Mouse (Mus musculus): ENCODE results near the gene 6030468B19Rik. TPM values are rescaled to one million over a fixed set of nuclear protein-coding genes. Genes with fewer than 3 reads are reported as not detected.
"Not testable (repeated sequence)": the region's sequence is repeated elsewhere in the genome, so short reads cannot be mapped to it uniquely, and the experiment has no call there.

The 6030468B19Rik gene
- total RNA-seq, 2 experiments from 2014 or later = not detected

DNA sequence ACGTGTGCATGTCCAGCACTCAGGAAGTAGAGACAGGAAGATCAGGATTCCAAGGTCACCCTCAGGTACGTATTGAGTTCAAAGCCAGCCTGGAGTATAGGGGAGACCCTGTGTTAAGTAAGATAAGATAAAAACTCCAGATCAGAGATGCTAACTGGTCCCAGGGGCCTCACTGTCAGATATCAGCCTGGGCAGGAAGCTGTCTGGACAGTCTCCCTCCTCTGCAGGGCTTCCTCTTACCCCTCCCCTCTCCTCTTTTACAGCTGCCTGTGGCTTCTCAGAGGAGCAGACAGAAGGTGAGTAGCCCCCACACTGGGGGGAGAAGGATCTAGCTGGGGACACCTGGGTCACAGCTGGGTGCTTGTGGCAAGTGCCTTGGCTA lies 691 bp downstream of the 6030468B19Rik start:
- no peak for DNase-seq
- intact Hi-C loops (cut with DNase I; ENCODE audit: low total_unique reads) = no loop called here

DNA sequence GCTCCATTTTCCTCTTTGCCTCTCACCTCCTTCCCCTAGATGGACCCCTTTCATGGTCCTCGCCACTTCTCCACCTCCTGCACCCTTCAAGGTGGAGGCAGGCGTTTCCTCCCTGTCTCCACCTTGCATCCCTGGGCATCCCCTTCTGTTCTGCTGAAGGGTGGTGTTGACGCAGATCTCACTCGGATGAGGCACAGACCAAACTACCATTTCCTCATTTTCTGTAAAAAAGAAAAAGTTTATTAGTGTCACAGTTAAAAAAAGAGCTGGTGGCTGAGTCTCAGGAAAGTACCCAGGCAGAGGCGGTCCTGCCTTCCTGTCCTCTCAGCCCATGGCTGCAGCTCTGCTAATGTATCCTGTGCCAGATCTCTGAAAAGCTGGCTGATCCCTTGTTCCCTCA lies 1.7 kb downstream of the 6030468B19Rik start:
- intact Hi-C loops (cut with DNase I; ENCODE audit: low total_unique reads) = no loop called here
- no peak for DNase-seq

DNA sequence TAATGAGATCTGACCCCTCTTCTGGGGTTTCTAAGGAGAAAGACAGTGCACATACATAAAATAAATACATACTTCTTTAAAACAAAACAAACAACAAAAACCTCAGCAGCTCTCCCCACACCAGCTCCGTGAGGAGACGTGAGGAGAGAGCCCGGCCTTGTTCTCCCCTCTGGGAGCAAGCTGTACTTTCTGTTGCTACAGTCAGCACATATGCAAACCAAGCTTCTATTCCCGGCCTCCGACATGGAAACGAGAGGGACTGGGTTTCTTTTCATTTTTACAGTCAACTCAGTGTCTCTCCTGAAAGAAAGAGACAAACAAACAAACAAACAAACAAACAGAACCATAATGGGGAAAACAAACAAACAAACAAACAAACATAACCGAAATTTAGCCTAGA lies 2.6 kb downstream of the 6030468B19Rik start:
- intact Hi-C loops (cut with DNase I; ENCODE audit: low total_unique reads) = no loop called here
- DNase-seq = no peak

DNA sequence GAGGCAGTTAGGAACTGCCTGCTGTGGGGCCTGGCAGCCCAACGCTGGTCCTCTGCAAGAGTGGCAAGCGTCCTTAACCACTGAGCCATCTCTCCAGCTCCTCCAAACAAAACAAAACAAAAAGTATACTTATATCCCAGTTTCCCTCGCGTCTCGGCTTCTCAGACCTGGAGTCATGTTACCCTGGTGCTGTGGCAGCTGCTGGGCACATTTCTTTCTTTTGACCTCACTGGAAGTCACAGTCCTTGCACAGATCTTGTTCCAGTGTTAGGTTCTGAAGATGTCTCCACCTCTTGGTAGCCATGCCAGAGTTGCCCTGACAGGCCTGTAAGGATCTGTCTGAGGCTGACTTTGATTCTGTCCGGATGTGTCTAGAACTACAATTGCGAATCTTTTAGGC lies 4.2 kb downstream of the 6030468B19Rik start:
- no peak for DNase-seq
- intact Hi-C loops (cut with DNase I; ENCODE audit: low total_unique reads) = no loop called here

DNA sequence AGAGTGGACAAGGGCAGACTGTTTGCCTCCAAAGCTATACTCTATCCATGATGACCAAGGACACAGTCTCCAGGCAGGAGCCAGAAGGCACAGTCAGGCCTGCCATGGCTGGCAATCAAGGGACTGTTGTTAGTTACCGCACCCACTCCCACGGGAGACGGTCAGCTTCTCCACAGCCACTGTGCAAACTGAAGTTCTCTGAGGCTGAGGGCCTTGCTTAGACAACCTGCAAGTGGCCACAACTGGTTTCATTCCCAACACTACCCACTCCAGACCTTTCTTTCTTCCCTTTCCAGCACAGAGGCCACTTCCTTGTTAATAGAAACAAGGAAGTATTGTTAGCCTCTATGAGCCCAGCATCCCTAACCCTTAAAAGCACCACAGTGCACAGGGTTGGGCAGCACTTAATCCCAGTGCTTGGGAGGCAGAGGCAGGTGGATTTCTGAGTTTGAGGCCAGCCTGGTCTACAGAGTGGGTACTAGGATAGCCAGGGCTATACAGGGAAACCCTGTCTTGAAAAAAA lies 5.8 kb downstream of the 6030468B19Rik start:
- intact Hi-C loops (cut with DNase I; ENCODE audit: low total_unique reads) = no loop called here
- DNase-seq = no peak

DNA sequence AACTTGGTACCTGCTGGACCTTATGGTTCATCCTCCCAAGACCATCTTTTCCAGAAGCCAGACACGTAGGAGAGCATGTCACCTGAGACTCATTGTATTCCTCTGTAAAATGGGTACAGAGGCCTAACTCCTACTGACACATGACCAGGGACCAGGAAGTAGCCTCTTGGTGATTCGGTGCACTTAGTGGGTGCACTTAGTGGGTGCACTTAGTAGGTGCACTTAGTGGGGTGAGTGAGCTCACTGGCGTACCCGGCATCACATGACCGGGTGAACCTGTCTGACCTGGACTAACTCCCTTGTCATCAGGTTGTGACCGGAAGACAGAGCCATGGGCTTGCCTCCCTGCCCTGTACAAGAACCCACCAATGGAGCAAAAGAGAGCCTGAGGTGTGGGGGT lies 9.3 kb downstream of the 6030468B19Rik start:
- intact Hi-C loops (cut with DNase I; ENCODE audit: low total_unique reads) = no loop called here
- DNase-seq = no peak

DNA sequence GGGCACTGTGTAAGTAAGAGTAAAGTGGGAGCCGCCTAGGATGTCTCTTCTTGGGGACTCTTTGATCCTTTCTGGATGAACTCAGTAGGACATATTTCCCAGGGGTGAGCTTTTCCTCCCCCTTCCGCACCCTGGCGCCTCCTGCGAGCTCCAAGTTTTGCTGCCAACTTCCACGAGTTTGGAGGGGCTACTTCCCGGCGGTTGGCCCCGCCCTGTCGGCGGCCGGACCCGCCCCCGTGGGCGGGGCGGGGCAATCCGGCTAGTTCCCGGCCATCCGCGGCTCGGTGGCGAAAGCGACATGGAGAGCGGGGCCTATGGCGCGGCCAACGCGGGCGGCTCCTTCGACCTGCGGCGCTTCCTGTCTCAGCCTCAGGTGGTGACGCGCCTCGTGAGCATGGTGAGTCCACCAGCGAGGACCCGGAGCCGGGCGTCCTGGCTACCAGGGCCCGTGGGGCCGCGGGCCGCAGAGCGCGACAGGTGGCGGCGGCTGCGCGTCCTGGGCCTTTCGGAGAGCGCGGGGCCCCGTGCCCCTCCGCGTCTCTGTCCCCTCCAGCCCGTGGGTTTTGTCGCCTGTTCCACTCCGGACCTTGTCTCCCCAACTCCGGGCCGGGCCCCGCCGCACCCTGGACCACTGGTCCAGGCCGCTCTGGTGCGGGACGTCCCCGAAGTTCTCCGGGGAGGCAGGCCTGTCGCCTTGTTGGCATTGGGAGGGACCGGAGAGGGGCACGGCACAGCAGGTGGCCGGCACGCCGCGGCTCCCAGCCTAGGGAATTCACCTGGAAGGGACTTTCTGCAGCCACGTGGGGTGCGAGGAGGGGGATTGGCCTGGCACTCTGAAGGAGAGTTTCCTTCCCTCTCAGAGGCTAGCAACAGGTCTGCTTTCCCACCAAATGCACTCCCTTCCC lies 12.2 kb downstream of the 6030468B19Rik start, which contains the start of the genes Gm20708 and Syngr2:
Gene Gm20708 (plus strand): TSS at position 262 of the 905 bp plus-strand sequence.
Gene Syngr2 (plus strand): TSS at position 262 of the 905 bp plus-strand sequence.
- peak; percentile 75 for DNase-seq
- intact Hi-C loops (cut with DNase I; ENCODE audit: low total_unique reads) = no loop called here

DNA sequence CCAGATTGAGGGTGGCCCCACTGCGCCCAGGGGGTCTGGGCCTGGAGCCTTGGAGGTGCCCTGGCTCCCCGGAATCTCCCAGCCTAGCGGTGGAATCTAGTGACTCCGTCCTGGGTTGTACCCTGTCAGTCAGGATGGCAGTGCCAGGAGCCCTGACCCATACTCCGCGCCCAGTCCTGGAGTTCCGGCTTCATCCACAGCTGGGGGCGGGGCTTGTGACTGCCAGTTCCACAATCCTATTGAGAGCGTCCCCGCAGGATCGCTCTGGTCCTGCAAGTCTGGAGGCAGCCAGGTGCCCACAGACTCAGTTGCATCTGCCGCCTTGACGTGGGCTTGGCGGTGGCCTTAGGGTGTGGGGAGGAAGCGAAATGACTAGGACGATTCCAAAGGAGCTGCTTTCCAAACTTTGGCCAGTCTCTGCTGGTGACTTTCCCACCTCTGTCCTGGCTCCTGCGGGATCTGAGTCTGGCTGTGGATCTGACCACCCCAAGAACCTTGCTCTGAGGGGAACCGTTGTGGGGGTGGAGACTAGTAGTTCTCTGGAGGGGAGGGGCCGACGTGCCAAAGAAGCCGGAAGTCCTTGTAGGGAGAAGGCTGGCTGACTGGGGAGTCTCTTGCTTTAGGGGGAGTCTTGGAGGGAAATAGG lies 13.1 kb downstream of the 6030468B19Rik start:
- intact Hi-C loops (cut with DNase I; ENCODE audit: low total_unique reads) = no loop called here

DNA sequence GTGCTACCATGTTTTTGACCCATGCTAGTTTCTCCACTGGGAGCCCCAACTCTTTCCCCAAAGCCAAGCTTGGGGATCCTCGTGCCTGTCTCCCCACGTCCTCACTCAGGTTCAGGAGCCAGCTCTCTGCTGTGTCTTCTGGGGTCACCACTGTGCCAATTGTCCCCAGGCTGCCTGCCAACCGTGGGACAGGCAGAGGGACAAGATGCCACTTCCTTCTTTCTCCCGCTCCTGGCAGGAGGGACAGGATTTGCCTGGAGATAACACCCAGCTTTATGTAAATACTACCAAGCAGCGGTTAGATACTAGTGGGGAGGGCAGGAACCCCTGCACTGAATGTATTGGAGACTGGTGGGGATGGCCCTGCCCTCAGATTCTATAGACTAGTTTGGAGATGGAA lies 16.4 kb downstream of the 6030468B19Rik start:
- DNase-seq = no peak
- intact Hi-C loops (cut with DNase I; ENCODE audit: low total_unique reads) = no loop called here

More for the DNA sequence above, 13.1 kb downstream of the 6030468B19Rik start:
- peak; percentile 90 for DNase-seq

DNA sequence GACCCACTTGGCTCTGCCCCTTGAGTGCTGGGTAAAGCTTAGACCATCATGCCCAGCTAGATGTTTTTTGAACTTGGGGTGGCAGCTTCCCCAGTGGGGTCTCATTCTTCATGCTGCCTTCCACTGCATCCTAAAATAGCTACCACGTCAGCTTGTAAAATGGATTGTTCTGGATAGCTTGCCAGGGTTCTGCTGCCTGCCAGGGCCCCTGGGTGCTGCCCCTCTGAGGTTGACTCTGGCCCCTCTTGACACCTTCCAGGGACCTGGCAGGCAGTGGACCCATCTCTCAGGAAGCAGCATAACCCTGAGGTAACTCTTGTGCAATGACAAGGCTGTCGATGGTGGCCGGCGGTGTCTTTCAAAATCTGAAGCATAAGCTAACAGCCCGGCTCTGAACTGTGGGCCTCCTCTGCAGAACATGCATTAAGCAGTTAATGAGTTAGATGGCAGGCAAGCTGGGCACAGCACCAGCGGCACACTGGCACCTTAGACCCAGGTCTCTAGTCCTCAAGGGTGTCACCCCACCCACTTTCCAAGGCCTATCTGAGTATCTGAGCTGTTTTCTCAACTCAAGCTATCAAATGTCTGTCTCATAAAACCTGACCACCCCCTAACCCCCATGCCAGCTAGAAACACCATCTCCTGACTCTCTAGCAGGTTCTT lies 17.4 kb downstream of the 6030468B19Rik start:
- intact Hi-C loops (cut with DNase I; ENCODE audit: low total_unique reads) = no loop called here
- no peak for DNase-seq

DNA sequence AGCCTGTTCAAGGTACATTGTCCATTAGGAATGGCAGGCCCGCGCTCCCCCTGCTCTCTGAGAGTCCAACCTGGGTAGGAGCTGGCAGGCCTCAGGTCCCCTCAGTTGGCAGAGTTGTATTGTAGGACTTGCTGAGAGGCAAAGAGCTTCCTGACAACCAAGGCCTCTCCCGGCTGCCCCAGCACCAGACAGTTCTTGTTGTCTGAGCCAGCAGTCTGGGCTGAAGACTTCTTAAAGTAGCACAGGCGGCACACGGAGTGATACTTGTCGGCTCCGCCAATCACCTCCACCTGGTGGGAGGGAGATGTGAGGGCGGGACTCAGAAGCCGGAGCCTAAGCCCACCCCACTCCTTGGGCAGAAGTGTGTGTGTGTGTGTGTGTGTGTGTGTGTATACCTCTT lies 18.4 kb downstream of the 6030468B19Rik start:
- DNase-seq; intact Hi-C loops (cut with DNase I; ENCODE audit: low total_unique reads): not testable (repeated sequence)

DNA sequence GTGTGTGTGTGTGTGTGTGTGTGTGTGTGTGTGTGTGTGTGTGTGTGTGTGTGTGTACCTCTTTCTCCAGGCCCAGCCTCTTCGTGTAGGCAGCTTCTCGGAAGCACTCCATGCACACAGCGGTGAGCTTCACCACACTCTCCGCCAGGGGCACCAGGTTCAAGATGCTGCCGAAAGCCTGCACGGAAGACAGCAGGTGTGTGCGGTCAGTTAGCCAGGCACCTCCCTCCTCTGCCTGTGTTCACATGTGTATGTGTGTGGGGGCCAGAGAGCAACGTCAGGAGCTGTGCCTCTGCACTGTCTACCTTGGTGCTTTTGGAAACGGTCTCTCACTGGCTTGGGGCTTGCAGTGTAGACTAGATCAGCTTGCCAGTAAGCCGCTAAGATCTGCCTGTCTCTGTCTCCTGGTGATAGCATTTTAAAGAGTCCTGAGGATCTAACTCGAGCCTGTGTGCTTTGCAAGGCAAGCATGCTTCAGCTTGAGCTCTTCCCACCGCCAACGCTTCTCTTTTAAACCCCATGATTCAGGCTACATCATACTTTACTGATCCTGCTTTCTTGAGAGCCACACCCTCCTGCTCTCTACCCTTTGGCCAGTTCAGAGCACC lies 19.0 kb downstream of the 6030468B19Rik start:
- DNase-seq = no peak
- intact Hi-C loops (cut with DNase I; ENCODE audit: low total_unique reads) = no loop called here

DNA sequence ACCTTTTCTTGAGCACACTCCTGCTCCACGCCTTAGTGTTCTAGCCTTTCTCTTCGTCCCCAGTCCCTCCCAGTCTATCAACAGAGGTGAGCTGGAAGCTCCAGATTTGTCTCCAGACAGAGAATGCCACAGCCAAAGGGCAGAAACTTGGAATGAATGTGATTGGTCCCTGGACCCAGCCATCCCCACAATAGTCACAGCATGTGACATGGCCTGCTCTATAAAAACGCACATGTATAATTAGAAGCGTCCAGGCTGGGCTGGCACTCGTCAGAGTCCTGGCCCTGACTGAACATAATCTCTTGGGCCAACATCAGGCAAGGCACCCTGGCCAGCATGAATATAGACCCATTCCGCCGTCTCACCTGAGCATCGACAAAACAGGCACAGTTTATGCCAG lies 21.6 kb downstream of the 6030468B19Rik start:
- intact Hi-C loops (cut with DNase I; ENCODE audit: low total_unique reads) = no loop called here
- peak; percentile 60 for DNase-seq

DNA sequence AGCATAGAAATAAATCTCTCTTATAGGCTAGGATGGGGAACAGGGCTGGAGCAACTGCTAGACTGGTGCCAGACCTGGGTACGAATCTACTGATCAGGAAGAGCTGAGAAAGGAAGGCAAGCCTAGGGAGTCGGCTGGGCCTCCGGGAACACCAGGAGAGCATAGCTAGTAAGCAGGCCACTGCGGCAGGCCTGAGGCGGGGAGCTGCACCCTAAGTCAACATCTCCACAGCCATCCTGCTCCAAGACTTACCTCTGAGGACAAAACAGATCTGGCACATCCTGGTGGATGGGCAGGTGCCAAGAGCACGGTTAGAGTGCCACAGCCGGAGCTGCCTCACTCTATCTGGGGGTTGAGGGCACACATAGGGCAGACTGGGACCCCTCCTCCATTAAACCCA lies 22.7 kb downstream of the 6030468B19Rik start:
- intact Hi-C loops (cut with DNase I; ENCODE audit: low total_unique reads) = loop anchor here (5.0 kb wide), 1 partner anchor 108 kb away; no protein-coding TSS in a partner anchor
- DNase-seq = no peak

DNA sequence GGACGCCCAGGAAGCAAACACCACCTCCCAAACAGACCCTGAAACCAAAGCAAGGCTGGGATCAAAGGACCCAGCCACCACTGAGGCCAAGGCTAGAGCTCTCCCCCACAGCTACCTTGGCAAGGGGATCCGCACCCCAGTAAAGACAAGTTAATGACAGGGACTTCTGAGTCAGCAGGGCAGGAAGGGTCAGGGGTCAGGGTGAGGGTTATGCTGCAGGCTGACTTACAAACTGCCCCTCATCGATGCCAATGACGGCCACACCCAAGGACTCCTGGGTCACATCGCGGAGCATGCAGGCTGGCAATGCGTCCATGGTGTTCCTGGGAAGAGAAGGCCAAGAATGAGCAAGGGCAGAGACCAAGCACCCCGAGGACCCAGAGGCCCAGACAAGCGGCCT lies 24.4 kb downstream of the 6030468B19Rik start:
- intact Hi-C loops (cut with DNase I; ENCODE audit: low total_unique reads) = loop anchor here (5.0 kb wide), 1 partner anchor 110 kb away; no protein-coding TSS in a partner anchor
- no peak for DNase-seq

DNA sequence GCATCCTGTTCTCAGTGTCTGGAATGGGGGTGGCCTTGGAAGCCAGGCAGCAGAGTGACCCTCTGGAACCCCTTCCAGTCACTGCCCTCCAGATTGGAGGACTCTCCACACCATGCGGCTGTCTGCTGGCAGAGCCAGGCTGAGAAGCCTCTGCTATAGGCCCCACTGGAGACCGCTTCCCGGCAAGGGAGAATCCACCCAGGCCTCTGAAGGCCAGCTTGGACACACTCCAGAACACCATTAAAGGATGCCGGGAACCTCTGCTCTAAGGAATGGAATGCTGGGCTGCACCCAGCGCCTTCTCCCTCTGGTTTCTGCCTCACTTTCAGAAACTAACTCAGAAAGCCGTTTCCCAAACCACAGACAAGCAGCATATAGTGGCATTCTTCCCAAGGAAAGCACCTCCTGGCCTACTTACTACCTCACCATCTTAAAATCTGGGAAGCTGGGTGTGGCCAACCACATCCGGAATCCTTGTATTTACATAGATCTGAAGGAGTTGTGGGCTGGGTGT lies 25.3 kb downstream of the 6030468B19Rik start:
- no peak for DNase-seq
- intact Hi-C loops (cut with DNase I; ENCODE audit: low total_unique reads) = loop anchor here (5.0 kb wide), 1 partner anchor 110 kb away; no protein-coding TSS in a partner anchor

DNA sequence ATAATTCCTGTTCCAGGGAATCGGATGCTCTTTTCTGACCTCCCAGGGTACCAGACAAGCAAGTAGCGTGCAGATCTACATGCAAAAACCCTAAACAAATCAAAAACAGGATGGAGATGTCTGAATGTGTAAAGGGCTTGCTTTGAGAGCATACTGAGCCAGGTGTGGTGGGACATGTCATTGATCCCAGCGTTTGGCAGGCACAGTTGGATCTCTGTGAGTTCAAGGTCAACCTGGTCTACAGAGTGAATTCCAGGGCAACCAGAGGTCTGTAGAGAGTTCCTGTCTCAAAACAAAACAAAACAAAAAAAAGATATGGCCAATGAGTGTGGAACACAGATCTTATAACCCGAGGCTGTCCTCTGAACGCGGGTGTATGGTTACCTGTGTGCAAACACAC lies 26.0 kb downstream of the 6030468B19Rik start:
- intact Hi-C loops (cut with DNase I; ENCODE audit: low total_unique reads) = loop anchor here (5.0 kb wide), 1 partner anchor 111 kb away; no protein-coding TSS in a partner anchor

DNA sequence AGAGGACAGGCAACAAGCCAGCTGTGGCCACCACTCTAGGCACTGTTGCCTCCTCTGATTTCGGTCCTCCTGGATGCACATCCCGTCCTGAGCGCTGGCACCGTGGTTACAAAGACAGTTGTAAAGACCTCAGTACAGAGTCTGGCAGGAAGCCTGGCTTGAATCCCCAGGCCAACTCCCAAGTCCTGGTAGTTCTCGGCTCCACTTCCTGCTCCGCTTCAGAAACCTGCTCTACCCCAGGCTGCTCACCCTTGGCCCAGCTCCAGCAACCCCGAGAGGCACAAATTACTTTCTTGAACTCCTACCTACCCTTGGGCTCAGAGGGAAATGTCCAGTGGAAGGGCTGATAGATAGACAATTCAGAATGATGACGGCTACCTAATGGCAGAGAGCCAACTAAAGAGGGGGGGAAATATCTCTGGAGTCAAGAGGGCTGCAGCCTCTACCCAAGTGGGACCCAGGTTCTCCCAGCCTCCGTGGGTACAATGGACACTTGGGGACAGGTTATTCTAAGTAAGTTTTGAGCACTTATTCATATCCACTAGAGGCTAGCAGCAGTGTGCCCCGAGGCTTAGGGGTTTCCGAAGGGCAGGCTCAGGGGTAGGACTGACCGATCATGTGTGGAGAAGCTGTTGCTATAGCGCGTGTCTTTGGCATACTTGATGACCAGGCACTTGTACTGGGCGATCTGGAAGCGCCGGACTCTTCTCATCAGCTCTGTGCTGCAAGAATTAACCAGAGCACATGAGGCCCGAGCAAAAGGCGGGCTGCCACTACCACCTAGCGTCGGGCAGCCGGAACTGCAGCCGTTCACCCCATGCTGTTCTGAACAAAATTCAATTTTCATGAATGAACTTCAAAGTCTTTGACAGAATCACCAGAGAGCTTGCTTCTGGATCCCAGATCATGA lies 26.9 kb downstream of the 6030468B19Rik start:
- peak; percentile 80 for DNase-seq
- intact Hi-C loops (cut with DNase I; ENCODE audit: low total_unique reads) = loop anchor here (2.0 to 5.0 kb wide), 2 partner anchors 34 to 112 kb away; no protein-coding TSS in a partner anchor

More for the DNA sequence above, 26.0 kb downstream of the 6030468B19Rik start:
- no peak for DNase-seq
